Mouse (Mus musculus) MEL (cell line): ENCODE data around the gene Acr. TPM values are rescaled to one million over a fixed set of nuclear protein-coding genes. Genes with fewer than 3 reads are reported as not detected.

Source experiments
- DNase-seq: peaks from one replicate; pipeline ENCODE4 v3.0.0; 2011; ENCODE audit warnings: low read depth, low spot score
- H3K27ac ChIP-seq: 2 replicates; pipeline ENCODE4 v1.5.1; 2012; ENCODE audit warnings: low read depth, mild to moderate bottlenecking, control low read depth, low read length, moderate library complexity; ENCODE audit not compliant: control insufficient read depth
- H3K27me3 ChIP-seq, 2 experiments: fragments of 150-350 bp in 1 of 2; sonication (generic) in 1 of 2; 2 replicates each; pipeline ENCODE4 v1.6.1; 2012; ENCODE audit warnings: low read length in 2 of 2, mild to moderate bottlenecking in 2 of 2, improper control_type of control experiment in 1 of 2, moderate library complexity in 1 of 2; ENCODE audit not compliant: insufficient read depth in 2 of 2, control insufficient read depth in 1 of 2
- H3K36me3 ChIP-seq, 2 experiments: 2 replicates each; pipeline ENCODE4 v1.6.1; 2012 to 2014; ENCODE audit warnings: low read length in 2 of 2, improper control_type of control experiment in 1 of 2, inconsistent platforms in 1 of 2, mild to moderate bottlenecking in 1 of 2; ENCODE audit not compliant: insufficient read depth in 2 of 2, control insufficient read depth in 1 of 2
- H3K4me1 ChIP-seq, 2 experiments: fragments of 150-350 bp in 1 of 2; sonication (generic) in 1 of 2; 2 replicates each; pipeline ENCODE4 v1.6.1; 2012; ENCODE audit warnings: low read length in 2 of 2, improper control_type of control experiment in 1 of 2, mild to moderate bottlenecking in 1 of 2; ENCODE audit not compliant: insufficient read depth in 2 of 2, control insufficient read depth in 1 of 2
- H3K4me3 ChIP-seq, 2 experiments: fragments of 150-350 bp in 1 of 2; sonication (generic) in 1 of 2; 2 replicates each; pipeline ENCODE4 v1.5.1; 2012; ENCODE audit warnings: low read depth in 2 of 2, low read length in 2 of 2, mild to moderate bottlenecking in 2 of 2, moderate library complexity in 2 of 2, control low read depth in 1 of 2, improper control_type of control experiment in 1 of 2; ENCODE audit not compliant: control insufficient read depth in 1 of 2, insufficient read depth in 1 of 2
- H3K79me2 ChIP-seq: 2 replicates; pipeline ENCODE4 v1.6.1; 2012; ENCODE audit warnings: mild to moderate bottlenecking, low read length, moderate library complexity; ENCODE audit not compliant: control insufficient read depth, poor library complexity, insufficient read depth
- H3K9ac ChIP-seq: 2 replicates; pipeline ENCODE4 v1.6.1; 2012; ENCODE audit warnings: low read depth, mild to moderate bottlenecking, control low read depth, low read length, moderate library complexity; ENCODE audit not compliant: control insufficient read depth, poor library complexity, severe bottlenecking
- H3K9me3 ChIP-seq: fragments of 150-350 bp; sonication (generic); replicated peaks from 2 replicates; pipeline ENCODE4 v1.6.1; 2012; ENCODE audit warnings: mild to moderate bottlenecking, low read length, improper control_type of control experiment, moderate library complexity; ENCODE audit not compliant: insufficient read depth
- BHLHE40 ChIP-seq: IDR thresholded peaks from 2 replicates; pipeline ENCODE4 v1.6.1; 2012; ENCODE audit warnings: low read depth, mild to moderate bottlenecking, inconsistent platforms, low read length, improper control_type of control experiment, borderline replicate concordance
- ELF1 ChIP-seq: IDR thresholded peaks from 2 replicates; pipeline ENCODE4 v1.6.1; 2014; ENCODE audit warnings: low read depth, mild to moderate bottlenecking, inconsistent platforms, low read length, improper control_type of control experiment, moderate library complexity
- ETS1 ChIP-seq: IDR thresholded peaks from 2 replicates; pipeline ENCODE4 v1.6.1; 2012; ENCODE audit warnings: low read depth, mild to moderate bottlenecking, inconsistent platforms, low read length, improper control_type of control experiment, moderate library complexity
- GABPA ChIP-seq: IDR thresholded peaks from 2 replicates; pipeline ENCODE4 v1.6.1; 2012; ENCODE audit warnings: low read depth, mild to moderate bottlenecking, inconsistent platforms, low read length, improper control_type of control experiment, moderate library complexity
- GATA1 ChIP-seq: IDR thresholded peaks from 2 replicates; pipeline ENCODE4 v1.6.1; 2011; ENCODE audit warnings: low read depth, low read length, improper control_type of control experiment
- HCFC1 ChIP-seq: IDR thresholded peaks from 2 replicates; pipeline ENCODE4 v1.6.1; 2012; ENCODE audit warnings: low read depth, mild to moderate bottlenecking, inconsistent platforms, low read length, improper control_type of control experiment, moderate library complexity
- JUND ChIP-seq: IDR thresholded peaks from 2 replicates; pipeline ENCODE4 v1.6.1; 2011; ENCODE audit warnings: low read depth, mild to moderate bottlenecking, improper control_type of control experiment, low read length
- MAFK ChIP-seq: IDR thresholded peaks from 2 replicates; pipeline ENCODE4 v1.6.1; 2011; ENCODE audit warnings: low read depth, mild to moderate bottlenecking, low read length, improper control_type of control experiment, borderline replicate concordance
- MAX ChIP-seq: IDR thresholded peaks from 2 replicates; pipeline ENCODE4 v1.6.1; 2011; ENCODE audit warnings: low read length, improper control_type of control experiment
- MAZ ChIP-seq: IDR thresholded peaks from 2 replicates; pipeline ENCODE4 v1.6.1; 2012; ENCODE audit warnings: low read depth, mild to moderate bottlenecking, inconsistent platforms, low read length, improper control_type of control experiment
- MYC ChIP-seq: IDR thresholded peaks from 2 replicates; pipeline ENCODE4 v1.6.1; 2011; ENCODE audit warnings: low read depth, mild to moderate bottlenecking, low read length, improper control_type of control experiment, moderate library complexity
- RAD21 ChIP-seq: IDR thresholded peaks from 2 replicates; pipeline ENCODE4 v1.6.1; 2011; ENCODE audit warnings: mild to moderate bottlenecking, low read depth, low read length, improper control_type of control experiment
- USF1 ChIP-seq: IDR thresholded peaks from 2 replicates; pipeline ENCODE4 v1.6.1; 2014; ENCODE audit warnings: low read depth, mild to moderate bottlenecking, inconsistent platforms, low read length, improper control_type of control experiment, moderate library complexity
- ZNF384 ChIP-seq: IDR thresholded peaks from 2 replicates; pipeline ENCODE4 v1.6.1; 2012; ENCODE audit warnings: low read depth, mild to moderate bottlenecking, inconsistent platforms, low read length, improper control_type of control experiment
- polyA plus RNA-seq, 2 experiments: library from polyadenylated mRNA; stranded (reverse) in 1 of 2; unstranded in 1 of 2; fragments of >175 nt in 1 of 2; fragments of >200 nt in 1 of 2; gene quantifications; 2 replicates each; pipeline versions ENCODE4 v1.2.1 to v1.2.4; 2012; ENCODE audit warnings: low replicate concordance in 2 of 2, low read depth in 1 of 2; ENCODE audit not compliant: insufficient read length in 2 of 2, insufficient read depth in 1 of 2, missing spikeins in 1 of 2
- total RNA-seq: library from RNA; depleted of rRNA; stranded (reverse); fragments of 300-350 nt; gene quantifications from 2 replicates; pipeline ENCODE4 v1.2.3, GENCODE M21; 2012

Gene Acr
- total and polyA plus RNA-seq, 3 experiments: 0.15 TPM; not detected in 2

GRCm38 (mm10) chr15:89526776-89527325 lies 41.3 kb upstream of the Acr start:
- no peak overlapping the region for H3K27ac ChIP-seq
- no peak overlapping the region for H3K9ac ChIP-seq
- H3K4me1 ChIP-seq: no peaks in the 10 kb centered on the region
- no peaks in the 10 kb centered on the region for H3K79me2 ChIP-seq
- no peak for TF ChIP-seq ELF1
- TF ChIP-seq JUND: no peak
- TF ChIP-seq MAX: no peak
- H3K36me3 ChIP-seq: no peaks in the 10 kb centered on the region; a peak in 1 of 4 replicates
- no peak overlapping the region for H3K4me3 ChIP-seq
- DNase-seq: no peak
- H3K9me3 ChIP-seq: no peaks in the 10 kb centered on the region
- no peaks in the 10 kb centered on the region for H3K27me3 ChIP-seq

GRCm38 (mm10) chr15:89527466-89527865 lies 40.7 kb upstream of the Acr start:
- no peak for TF ChIP-seq MAFK
- no peak for TF ChIP-seq BHLHE40
- TF ChIP-seq ETS1: no peak
- no peak for TF ChIP-seq GABPA
- no peak for TF ChIP-seq USF1
- no peak for TF ChIP-seq ZNF384
- TF ChIP-seq RAD21: no peak
- no peak for TF ChIP-seq GATA1
- no peak for TF ChIP-seq MAZ
- TF ChIP-seq HCFC1: no peak
- Histone ChIP-seq H3K27me3 (no peaks in the 10 kb centered on the region), H3K4me1 (no peaks in the 10 kb centered on the region), H3K9me3 (no peaks in the 10 kb centered on the region), H3K79me2 (no peaks in the 10 kb centered on the region), H3K9ac (no peak overlapping the region), H3K27ac (no peak overlapping the region), H3K4me3 (no peak overlapping the region), H3K36me3 (no peaks in the 10 kb centered on the region; a peak in 1 of 4 replicates)
- DNase-seq: no peak

GRCm38 (mm10) chr15:89528201-89528850 lies 39.8 kb upstream of the Acr start:
- Histone ChIP-seq H3K36me3 (no peaks in the 10 kb centered on the region; a peak in 1 of 4 replicates), H3K79me2 (no peaks in the 10 kb centered on the region), H3K9me3 (no peaks in the 10 kb centered on the region)
- TF ChIP-seq ELF1 (no peak), MYC (no peak)
- TF ChIP-seq, all 39 proteins: peak for 0
- Histone ChIP-seq H3K27ac (no peak overlapping the region), H3K4me3 (no peak overlapping the region), H3K9ac (no peak overlapping the region), H3K27me3 (no peaks in the 10 kb centered on the region), H3K4me1 (no peaks in the 10 kb centered on the region)
- no peak for DNase-seq
